Mouse (Mus musculus) spleen, adult 2 months (tissue): ENCODE measurements around the gene Vkorc1. TPM values are rescaled to one million over a fixed set of nuclear protein-coding genes. Genes with fewer than 3 reads are reported as not detected.

Source experiments
- DNase-seq, 2 experiments: peaks; one replicate each; pipeline versions ENCODE4 v3.0.0 to v3.0.0-alpha.2; 2012 to 2021; ENCODE audit warnings: low spot score in 2 of 2, low read depth in 1 of 2
- H3K27ac ChIP-seq: fragments of 200-500 bp; 2 replicates; pipeline ENCODE4 v1.5.1; 2012; ENCODE audit warnings: low read length, inconsistent platforms; ENCODE audit not compliant: insufficient read depth
- H3K27me3 ChIP-seq: fragments of 200-500 bp; 2 replicates; pipeline ENCODE4 v1.6.1; 2012; ENCODE audit warnings: mild to moderate bottlenecking, moderate library complexity, low read length, inconsistent platforms; ENCODE audit not compliant: control insufficient read depth, insufficient read depth
- H3K36me3 ChIP-seq: fragments of 200-500 bp; 2 replicates; pipeline ENCODE4 v1.6.1; 2012; ENCODE audit warnings: mild to moderate bottlenecking, low read length, inconsistent platforms; ENCODE audit not compliant: control insufficient read depth, insufficient read depth
- H3K4me1 ChIP-seq: fragments of 200-500 bp; 2 replicates; pipeline ENCODE4 v1.6.1; 2011; ENCODE audit warnings: inconsistent platforms; ENCODE audit not compliant: control insufficient read depth, insufficient read depth, insufficient read length
- H3K4me3 ChIP-seq: fragments of 200-500 bp; 2 replicates; pipeline ENCODE4 v1.5.1; 2011; ENCODE audit warnings: mild to moderate bottlenecking, inconsistent platforms; ENCODE audit not compliant: insufficient read depth, insufficient read length; ENCODE audit errors: extremely low read depth
- CTCF ChIP-seq: fragments of 200-500 bp; IDR thresholded peaks from 2 replicates; pipeline ENCODE4 v1.5.1; 2011; ENCODE audit warnings: mild to moderate bottlenecking, inconsistent platforms; ENCODE audit not compliant: insufficient read depth, insufficient read length, insufficient replicate concordance; ENCODE audit errors: extremely low read depth
- POLR2A ChIP-seq: fragments of 200-500 bp; IDR thresholded peaks from 2 replicates; pipeline ENCODE4 v1.6.1; 2011; ENCODE audit warnings: low read depth, low read length, inconsistent platforms
- WGBS: fragments of 180-500 bp; shearing (Covaris S2); methylation state at CpG from one replicate; pipeline ENCODE4 v1.1.7; 2018; 5-methylcytosine and 5-hydroxymethylcytosine counted together
- polyA plus RNA-seq: library from polyadenylated mRNA; depleted of rRNA; stranded (reverse); fragments of >200 nt; gene quantifications from 2 replicates; pipeline ENCODE4 v1.2.3, GENCODE M21; 2012

Vkorc1 gene
- polyA plus RNA-seq, 1 experiment: 46.1 TPM

- Histone ChIP-seq H3K27ac (no peak overlapping the region), H3K36me3 (peaks cover 13% of the 10 kb centered on the region; the same call in 1 of the 2 replicates), H3K27me3 (no peaks in the 10 kb centered on the region), H3K4me3 (no peak overlapping the region), H3K4me1 (peaks cover 12% of the 10 kb centered on the region; the same call in 1 of the 2 replicates)
- WGBS: 88% methylated on average over 11 of the region's 11 CpGs
- DNase-seq: no peak
- TF ChIP-seq CTCF: no peak
- no peak for TF ChIP-seq POLR2A
These were observed 31.4 kb upstream of the Vkorc1 start for GRCm38 (mm10) chr7:127926846-127927245.

GRCm38 (mm10) chr7:127926066-127926465, 30.6 kb upstream of the Vkorc1 start:
- Histone ChIP-seq H3K27ac (no peak overlapping the region), H3K4me3 (no peak overlapping the region), H3K4me1 (peaks cover 12% of the 10 kb centered on the region; the same call in 1 of the 2 replicates), H3K36me3 (peaks cover 13% of the 10 kb centered on the region; the same call in 1 of the 2 replicates), H3K27me3 (no peaks in the 10 kb centered on the region)
- DNase-seq: no peak
- no peak for TF ChIP-seq POLR2A
- no peak for TF ChIP-seq CTCF
- WGBS: 93% methylated on average over 8 of the region's 8 CpGs

GRCm38 (mm10) chr7:127925252-127925651, 29.8 kb upstream of the Vkorc1 start:
- Histone ChIP-seq H3K4me3 (no peak overlapping the region), H3K4me1 (peaks cover 12% of the 10 kb centered on the region; the same call in 1 of the 2 replicates), H3K36me3 (peaks cover 13% of the 10 kb centered on the region; the same call in 1 of the 2 replicates), H3K27ac (no peak overlapping the region), H3K27me3 (no peaks in the 10 kb centered on the region)
- 95% methylated on average over 5 of the region's 5 CpGs for WGBS
- TF ChIP-seq CTCF (no peak), POLR2A (no peak)
- no peak for DNase-seq

GRCm38 (mm10) chr7:127923714-127924113, 28.3 kb upstream of the Vkorc1 start:
- Histone ChIP-seq H3K36me3 (peaks cover 13% of the 10 kb centered on the region; the same call in 1 of the 2 replicates), H3K27ac (no peak overlapping the region)
- no peak for DNase-seq

GRCm38 (mm10) chr7:127922451-127923275, 27.2 kb upstream of the Vkorc1 start:
- Histone ChIP-seq H3K27ac (peak overlapping the region; percentile 93), H3K36me3 (peaks cover 13% of the 10 kb centered on the region; the same call in 1 of the 2 replicates), H3K27me3 (no peaks in the 10 kb centered on the region), H3K4me1 (peaks cover 12% of the 10 kb centered on the region; the same call in 1 of the 2 replicates), H3K4me3 (no peak overlapping the region)
- TF ChIP-seq POLR2A (no peak), CTCF (no peak)
- WGBS: 31% methylated on average over 6 of the region's 6 CpGs
- peak in 1 of 2 experiments; percentile 50 for DNase-seq

More at GRCm38 (mm10) chr7:127923714-127924113, 28.3 kb upstream of the Vkorc1 start:
- TF ChIP-seq POLR2A: no peak
- no peak for TF ChIP-seq CTCF
- Histone ChIP-seq H3K4me3 (no peak overlapping the region), H3K27me3 (no peaks in the 10 kb centered on the region), H3K4me1 (peaks cover 12% of the 10 kb centered on the region; the same call in 1 of the 2 replicates)
- 94% methylated on average over 5 of the region's 5 CpGs for WGBS

- Histone ChIP-seq H3K4me1 (peaks cover 12% of the 10 kb centered on the region; the same call in 1 of the 2 replicates), H3K36me3 (peaks cover 15% of the 10 kb centered on the region), H3K27ac (no peak overlapping the region), H3K27me3 (no peaks in the 10 kb centered on the region), H3K4me3 (no peak overlapping the region)
- DNase-seq: no peak
- WGBS: 76% methylated on average over 8 of the region's 8 CpGs
- no peak for TF ChIP-seq POLR2A
- no peak for TF ChIP-seq CTCF
These were observed 26.1 kb upstream of the Vkorc1 start for GRCm38 (mm10) chr7:127921516-127921915.
